Mouse (Mus musculus) myocyte (in vitro differentiated cells): ENCODE data around the gene Luzp2.

Source experiments
- E2F4 ChIP-seq: IDR thresholded peaks from one replicate; pipeline ENCODE4 v1.6.1; 2011; ENCODE audit warnings: mild to moderate bottlenecking, control low read depth, moderate library complexity; ENCODE audit not compliant: insufficient read depth
- MAX ChIP-seq: IDR thresholded peaks from one replicate; pipeline ENCODE4 v1.6.1; 2011; ENCODE audit warnings: low read depth, mild to moderate bottlenecking, control low read depth
- POLR2A ChIP-seq: IDR thresholded peaks from one replicate; pipeline ENCODE4 v1.6.1; 2011; ENCODE audit warnings: low read depth, mild to moderate bottlenecking, control low read depth, moderate library complexity; ENCODE audit not compliant: insufficient read length
- TCF12 ChIP-seq: IDR thresholded peaks from one replicate; pipeline ENCODE4 v1.6.1; 2011; ENCODE audit warnings: mild to moderate bottlenecking, control low read depth; ENCODE audit not compliant: poor library complexity, insufficient read depth, severe bottlenecking

DNA sequence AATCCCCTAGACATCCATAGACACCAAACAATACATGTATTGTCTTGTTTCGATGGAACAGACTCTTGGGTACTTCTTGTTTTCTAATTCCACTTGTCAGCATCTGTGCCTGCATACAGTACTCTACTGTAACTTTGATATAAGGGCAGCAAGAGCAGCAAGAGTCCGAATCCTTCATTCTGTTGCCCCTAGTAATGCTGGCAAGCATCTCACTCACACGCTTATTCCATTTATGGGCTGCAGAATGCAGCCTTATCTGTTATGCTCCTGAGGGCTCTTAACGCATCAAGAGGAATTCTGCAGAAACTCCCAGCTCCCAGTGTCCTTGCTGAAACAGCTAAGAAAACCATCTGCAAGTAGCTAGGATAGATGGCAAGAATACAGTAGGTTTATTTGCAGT, 145.3 kb downstream of the Luzp2 start:
- TF ChIP-seq MAX (no peak), TCF12 (no peak), POLR2A (no peak), E2F4 (no peak)
